Mouse (Mus musculus) central nervous system, embryonic 11.5 days (tissue): ENCODE data around the gene Clptm1. TPM values are rescaled to one million over a fixed set of nuclear protein-coding genes. Genes with fewer than 3 reads are reported as not detected.

Experiments used
- polyA plus RNA-seq: library from polyadenylated mRNA; depleted of rRNA; stranded (reverse); fragments of >200 nt; gene quantifications from 2 replicates; pipeline ENCODE4 v1.2.3, GENCODE M21; 2012; rRNA removed

Clptm1 gene
- 36.8 and 58.8 TPM in 2 replicates for polyA plus RNA-seq

DNA sequence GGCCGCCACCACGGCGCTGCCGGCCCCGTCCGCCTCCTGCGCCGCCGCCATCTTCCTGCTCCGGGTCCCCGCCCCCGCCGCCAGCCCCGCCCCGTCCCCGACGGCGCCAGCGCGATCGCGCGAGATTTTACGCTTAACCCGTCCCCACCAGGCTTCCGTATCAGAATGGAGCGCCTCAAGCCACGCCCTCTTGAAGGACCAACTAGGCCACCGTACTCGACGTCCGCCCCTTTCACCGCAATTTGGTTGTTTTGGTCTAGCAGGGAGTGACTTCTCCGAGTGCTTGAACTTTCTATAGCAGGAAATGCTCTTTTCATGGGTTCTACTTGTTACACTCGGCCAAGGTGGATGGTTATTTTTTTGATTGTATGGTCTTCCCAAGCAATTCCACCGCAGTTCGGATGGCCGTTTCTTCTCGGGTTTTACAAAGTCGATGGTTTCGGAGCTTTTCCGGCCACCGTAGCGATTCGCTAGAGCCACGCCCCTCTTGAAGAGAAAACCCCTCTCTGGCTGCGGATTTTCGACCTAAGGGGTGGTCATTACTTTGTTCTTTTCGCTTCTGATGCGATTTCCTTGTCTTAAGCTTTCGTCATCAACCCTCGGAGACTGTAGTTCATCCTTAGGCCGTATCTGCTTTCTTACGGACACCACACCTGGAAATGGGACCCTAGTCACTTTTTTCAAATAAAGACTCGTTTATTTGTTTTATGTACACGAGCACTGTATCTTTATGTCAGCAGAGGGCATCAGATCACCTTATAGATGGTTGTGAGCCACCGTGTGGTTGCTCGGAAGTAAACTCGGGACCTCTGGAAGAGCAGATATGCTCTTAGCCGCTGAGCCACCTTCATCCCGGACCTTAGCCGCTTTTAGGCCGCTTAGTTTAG, at the start of gene Clptm1:
Clptm1 (minus strand) TSS at position 79 of the 887 bp plus-strand sequence.

DNA sequence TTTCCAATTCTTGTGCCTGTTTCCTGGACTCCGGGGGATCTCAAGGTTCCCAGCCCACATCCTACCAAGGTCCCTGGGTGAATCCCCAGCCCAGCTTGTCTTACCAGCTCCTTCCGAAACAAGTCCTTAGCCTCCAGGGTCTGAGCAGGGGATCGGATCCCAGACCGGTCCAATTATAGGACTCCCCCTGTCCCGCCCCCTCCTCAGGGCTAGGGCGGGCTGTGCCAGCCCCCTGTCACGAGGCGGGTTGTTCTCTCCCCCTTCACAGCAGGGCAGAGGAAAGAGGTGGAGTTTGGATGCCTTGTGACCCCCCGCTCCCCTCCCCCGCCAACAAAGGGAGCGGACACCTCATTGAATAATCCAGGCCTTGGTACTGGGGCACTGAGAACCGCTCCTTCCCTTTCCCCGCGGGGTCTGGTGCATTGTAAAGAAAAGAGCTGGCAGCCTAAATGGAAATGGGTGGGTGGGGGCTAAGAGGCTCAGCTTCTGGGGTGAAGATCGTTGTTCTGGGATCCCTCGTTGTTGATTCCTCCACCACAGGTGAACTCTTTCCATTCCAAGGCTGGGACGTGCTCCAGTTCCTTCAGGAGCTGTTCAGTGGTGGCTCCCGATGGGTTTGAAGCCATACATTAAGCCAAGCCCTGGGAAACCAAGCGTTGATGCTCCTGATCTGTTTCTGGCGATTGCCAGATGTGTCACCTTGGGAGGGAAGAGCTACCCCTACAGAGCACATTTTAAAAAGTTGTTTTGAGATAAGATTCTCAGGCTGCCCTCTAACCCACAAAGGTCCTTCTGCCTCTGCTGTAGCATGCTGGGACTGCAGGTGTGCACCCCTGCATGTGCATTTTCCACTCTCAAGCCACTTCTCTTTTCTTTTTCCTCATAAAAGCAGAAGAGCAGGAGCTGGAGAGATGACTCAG, 34.3 kb upstream of the Clptm1 start, which contains the start of gene Apoe:
Apoe (minus strand) TSS at position 282 of the 920 bp plus-strand sequence.

DNA sequence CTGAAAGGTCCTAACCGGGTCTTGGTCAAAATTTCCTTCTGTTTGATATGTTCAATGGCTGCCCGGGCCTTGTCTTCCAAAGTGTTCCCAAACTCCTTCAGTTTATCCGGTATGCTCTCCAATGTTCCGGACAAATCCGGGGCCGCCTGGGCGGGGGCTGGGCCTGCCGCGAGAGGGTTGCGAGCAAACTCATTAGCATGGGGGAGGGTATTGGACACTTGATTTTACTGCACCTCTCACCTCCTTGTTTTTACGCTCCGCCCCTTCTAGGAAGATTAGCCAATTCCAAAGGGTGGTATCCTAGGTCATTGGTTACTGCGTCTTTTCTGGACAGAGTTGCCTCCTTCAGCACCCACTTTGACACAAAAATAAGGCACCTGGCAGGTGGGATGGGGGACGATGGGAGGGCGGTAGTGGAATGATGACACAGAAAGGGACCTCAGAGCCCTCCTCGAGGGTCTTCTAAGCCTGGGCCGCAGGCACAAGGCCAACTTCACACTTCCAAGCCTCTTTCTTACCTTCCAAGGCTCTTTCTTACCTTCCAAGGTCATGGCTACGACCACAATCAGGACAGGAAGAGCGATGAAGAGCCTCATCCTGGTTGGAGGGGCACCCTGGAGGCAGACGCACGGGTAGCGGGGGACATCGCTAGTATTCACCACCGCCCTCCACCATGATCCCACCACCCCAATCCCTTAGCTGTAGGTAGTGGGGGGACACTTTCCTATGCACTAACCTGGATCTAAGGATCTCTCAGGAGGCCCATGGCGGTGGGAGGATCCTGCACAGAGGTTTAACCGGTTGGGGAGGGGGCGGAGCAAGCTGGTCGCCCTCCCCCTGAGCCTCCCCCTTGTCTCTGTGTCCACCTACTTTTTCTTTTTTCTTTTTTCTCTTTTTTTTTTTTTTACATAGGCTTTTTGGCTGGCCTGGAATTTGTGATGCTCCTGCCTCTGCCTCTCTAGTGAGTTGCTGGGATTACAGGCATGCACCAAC, 27.3 kb upstream of the Clptm1 start, which contains the start of gene Apoc1:
Apoc1 (minus strand) TSS at position 788 of the 993 bp plus-strand sequence.

DNA sequence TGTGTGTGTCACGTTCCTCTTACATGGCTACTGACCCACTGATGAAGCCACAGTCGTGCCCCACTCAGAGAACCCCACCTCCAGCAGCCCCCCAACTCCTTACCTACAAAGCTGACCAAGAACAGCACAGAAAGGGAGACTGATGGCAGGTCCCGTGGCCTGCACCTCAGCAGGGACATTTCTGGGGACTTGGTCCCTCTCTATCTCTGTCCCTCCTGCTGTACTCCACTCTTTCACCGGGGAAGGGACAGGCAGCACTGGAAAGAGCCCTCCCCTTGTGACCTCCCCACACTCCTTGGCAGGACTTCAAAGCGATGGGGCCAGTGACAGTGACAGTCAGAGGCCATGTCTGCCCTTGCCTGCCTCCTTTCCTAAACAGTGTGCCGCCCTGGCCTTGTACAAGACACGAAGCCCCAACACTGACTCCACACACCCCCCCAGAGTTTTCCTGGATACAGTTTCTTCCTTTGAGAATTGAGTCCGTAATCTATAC, 16.4 kb upstream of the Clptm1 start, which contains the start of the genes Gm44805 and Apoc4:
Gm44805 (minus strand) TSS at position 222 of the 493 bp plus-strand sequence.
Apoc4 (minus strand) TSS at position 278 of the 493 bp plus-strand sequence.

DNA sequence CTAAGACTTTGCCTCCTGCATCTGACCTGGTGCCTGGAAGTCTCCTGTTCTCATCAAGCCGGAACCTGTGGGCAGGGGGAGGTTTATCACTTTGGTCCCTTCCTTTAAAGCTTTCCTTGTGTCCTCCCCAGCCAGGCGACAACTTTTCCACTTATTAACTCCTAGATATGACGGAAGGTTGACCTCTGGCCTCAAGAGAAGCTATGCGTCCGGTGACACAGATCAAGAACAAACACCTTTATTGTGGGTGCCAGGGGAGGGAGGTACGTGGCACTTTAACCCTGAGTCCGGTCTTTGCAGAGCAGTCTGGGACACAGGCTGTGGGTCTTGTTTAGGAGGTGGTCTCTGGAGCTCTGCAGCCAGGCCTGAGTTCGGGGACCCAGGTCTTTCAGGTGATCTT, 13.0 kb upstream of the Clptm1 start, which contains the start of gene Apoc2:
Apoc2 (minus strand) TSS at position 70 of the 400 bp plus-strand sequence.

DNA sequence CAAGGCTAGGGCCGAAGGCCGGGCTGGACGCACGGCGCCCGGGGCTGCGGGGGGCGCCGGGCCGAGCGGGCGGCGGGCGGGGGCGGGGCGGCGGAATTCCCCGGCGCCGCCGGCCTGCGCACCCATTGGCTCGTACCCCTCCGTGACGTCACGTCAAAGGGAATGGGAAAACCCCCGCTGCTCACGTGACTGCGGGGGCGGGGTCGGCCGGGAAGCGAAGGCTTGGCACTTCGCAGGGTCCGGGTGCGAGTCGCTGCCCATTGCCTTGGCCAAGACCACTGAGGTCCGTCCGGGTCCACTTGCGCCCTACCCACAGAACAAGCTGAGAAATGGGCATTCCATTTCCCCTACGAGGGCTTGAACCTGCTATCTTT, 35.5 kb downstream of the Clptm1 start, which contains the start of gene Relb:
Relb (minus strand) TSS at position 78 of the 374 bp plus-strand sequence.

DNA sequence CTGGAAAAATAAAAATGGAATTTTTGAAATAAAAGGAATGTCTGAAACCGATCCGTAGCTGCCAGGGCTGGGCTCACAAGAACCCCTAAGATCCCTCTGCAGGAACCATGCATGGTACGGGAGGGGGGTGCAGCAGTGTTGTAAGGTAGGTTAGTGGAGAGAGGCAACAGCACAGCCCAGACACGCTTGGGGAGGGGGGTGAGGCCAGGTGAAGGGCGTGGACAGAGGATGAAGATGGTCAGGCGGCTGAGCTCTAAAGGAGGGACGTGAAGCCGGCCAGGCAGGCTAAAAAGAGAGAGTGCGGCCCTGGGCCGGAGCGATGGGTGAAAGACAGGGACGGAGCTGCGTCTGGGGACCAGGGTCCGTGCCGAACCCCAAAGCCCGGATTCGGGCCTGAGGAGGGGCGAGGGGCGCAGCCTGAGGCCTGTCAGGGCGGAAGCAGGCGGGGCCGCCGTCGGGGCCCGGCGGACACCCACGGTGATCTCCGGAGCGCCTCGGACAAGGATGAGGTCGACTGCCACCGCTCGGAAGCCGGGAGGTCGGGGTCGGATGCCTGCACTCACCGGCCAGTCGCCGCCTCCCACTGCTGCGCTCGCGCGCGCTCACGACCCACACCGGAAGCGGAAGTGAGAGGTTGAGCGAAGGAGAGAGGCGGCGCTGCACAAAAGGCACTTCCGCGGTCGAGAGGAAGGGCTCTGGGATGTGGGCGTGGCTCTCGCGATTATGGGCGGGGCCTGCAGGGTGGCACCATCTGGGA, 60.8 kb downstream of the Clptm1 start, which contains the start of gene Clasrp:
Clasrp (minus strand) TSS at position 638 of the 757 bp plus-strand sequence.

Other genes starting within 250 kb of the Clptm1 start
- gene Mark4, start 206.2 kb downstream of the Clptm1 start, polyA plus RNA-seq, result 33.8 and 41.7 TPM in 2 replicates
- gene Exoc3l2, start 201.7 kb downstream of the Clptm1 start, polyA plus RNA-seq, result 2.1 and 2.9 TPM in 2 replicates
- gene Bloc1s3, start 156.7 kb downstream of the Clptm1 start, polyA plus RNA-seq, result 6.3 and 9.5 TPM in 2 replicates
- gene Trappc6a, start 156.6 kb downstream of the Clptm1 start, polyA plus RNA-seq, result 36.1 and 56.2 TPM in 2 replicates
- 0.10 and 0.15 TPM in 2 replicates for gene Nkpd1, start 147.2 kb downstream of the Clptm1 start, polyA plus RNA-seq
- gene Ppp1r37, start 102.0 kb downstream of the Clptm1 start, polyA plus RNA-seq, result 59.4 and 66.9 TPM in 2 replicates
- 1.0 and 1.3 TPM in 2 replicates for gene Zfp296, start 87.7 kb downstream of the Clptm1 start, polyA plus RNA-seq
- gene Gemin7, start 87.4 kb downstream of the Clptm1 start, polyA plus RNA-seq, result 40.7 and 66.6 TPM in 2 replicates
- 134 and 154 TPM in 2 replicates for gene Clasrp, start 60.5 kb downstream of the Clptm1 start, polyA plus RNA-seq
- 2.4 and 4.4 TPM in 2 replicates for gene Relb, start 35.6 kb downstream of the Clptm1 start, polyA plus RNA-seq
- 4.6 and 11.0 TPM in 2 replicates for gene Apoc2, start 12.9 kb upstream of the Clptm1 start, polyA plus RNA-seq
- not detected in 2 replicates for gene Gm44805, start 16.4 kb upstream of the Clptm1 start, polyA plus RNA-seq
- gene Apoc4, start 16.4 kb upstream of the Clptm1 start, polyA plus RNA-seq, result 0.19 and 0.41 TPM in 2 replicates
- 4.9 and 8.1 TPM in 2 replicates for gene Apoc1, start 27.6 kb upstream of the Clptm1 start, polyA plus RNA-seq
- 198 and 270 TPM in 2 replicates for gene Apoe, start 34.2 kb upstream of the Clptm1 start, polyA plus RNA-seq
- gene Tomm40, start 50.4 kb upstream of the Clptm1 start, polyA plus RNA-seq, result 102 and 110 TPM in 2 replicates
- gene Nectin2, start 85.5 kb upstream of the Clptm1 start, polyA plus RNA-seq, result 43.3 and 45.3 TPM in 2 replicates
- 18.2 and 28.9 TPM in 2 replicates for gene Bcam, start 106.0 kb upstream of the Clptm1 start, polyA plus RNA-seq
- gene Cblc, start 131.8 kb upstream of the Clptm1 start, polyA plus RNA-seq, result 0.34 and 0.46 TPM in 2 replicates
- 0.60 and 1.0 TPM in 2 replicates for gene Bcl3, start 157.7 kb upstream of the Clptm1 start, polyA plus RNA-seq
- 0.24 and 0.29 TPM in 2 replicates for gene Gm19345, start 187.0 kb upstream of the Clptm1 start, polyA plus RNA-seq
- not detected in 2 replicates for gene Ceacam16, start 196.3 kb upstream of the Clptm1 start, polyA plus RNA-seq
- not detected in 2 replicates for gene Ceacam19, start 222.9 kb upstream of the Clptm1 start, polyA plus RNA-seq